Mouse (Mus musculus) thymus, adult 2 months (tissue): ENCODE results near the gene Esr2. TPM values are rescaled to one million over a fixed set of nuclear protein-coding genes. Genes with fewer than 3 reads are reported as not detected.

Experiments
- DNase-seq: peaks from one replicate; pipeline ENCODE4 v3.0.0; 2021
- H3K27ac ChIP-seq: fragments of 200-500 bp; 2 replicates; pipeline ENCODE4 v1.5.1; 2012; ENCODE audit warnings: low read length, control low read depth; ENCODE audit not compliant: control insufficient read depth, insufficient read depth
- H3K27me3 ChIP-seq: fragments of 200-500 bp; 2 replicates; pipeline ENCODE4 v1.6.1; 2012; ENCODE audit warnings: mild to moderate bottlenecking, low read length, moderate library complexity, mixed read lengths; ENCODE audit not compliant: control insufficient read depth, insufficient read depth
- H3K36me3 ChIP-seq: fragments of 200-500 bp; 2 replicates; pipeline ENCODE4 v1.6.1; 2012; ENCODE audit warnings: mild to moderate bottlenecking, low read length, moderate library complexity; ENCODE audit not compliant: control insufficient read depth, insufficient read depth
- H3K4me1 ChIP-seq: fragments of 200-500 bp; replicated peaks from 2 replicates; pipeline ENCODE4 v1.6.1; 2012; ENCODE audit warnings: low read length; ENCODE audit not compliant: control insufficient read depth, insufficient read depth
- H3K4me3 ChIP-seq: fragments of 200-500 bp; 2 replicates; pipeline ENCODE4 v1.5.1; 2012; ENCODE audit warnings: mild to moderate bottlenecking, low read length, control low read depth, moderate library complexity; ENCODE audit not compliant: control insufficient read depth, insufficient read depth
- CTCF ChIP-seq: fragments of 200-500 bp; IDR thresholded peaks from 2 replicates; pipeline ENCODE4 v1.5.1; 2012; ENCODE audit warnings: mild to moderate bottlenecking, control low read depth, low read length, moderate library complexity, borderline replicate concordance; ENCODE audit not compliant: control insufficient read depth, poor library complexity, insufficient read depth; ENCODE audit errors: extremely low read depth
- POLR2A ChIP-seq: fragments of 200-500 bp; IDR thresholded peaks from 2 replicates; pipeline ENCODE4 v1.6.1; 2012; ENCODE audit warnings: mild to moderate bottlenecking, low read length, control low read depth, moderate library complexity; ENCODE audit not compliant: control insufficient read depth, poor library complexity, insufficient read depth; ENCODE audit errors: extremely low read depth
- WGBS: fragments of 180-500 bp; shearing (Covaris S2); methylation state at CpG from one replicate; pipeline ENCODE4 v1.1.7; 2018; 5-methylcytosine and 5-hydroxymethylcytosine counted together
- polyA plus RNA-seq: library from polyadenylated mRNA; depleted of rRNA; stranded (reverse); fragments of >200 nt; gene quantifications from 2 replicates; pipeline ENCODE4 v1.2.3, GENCODE M21; 2012

Gene Esr2
- polyA plus RNA-seq, 1 experiment, result 0.38 TPM

DNA sequence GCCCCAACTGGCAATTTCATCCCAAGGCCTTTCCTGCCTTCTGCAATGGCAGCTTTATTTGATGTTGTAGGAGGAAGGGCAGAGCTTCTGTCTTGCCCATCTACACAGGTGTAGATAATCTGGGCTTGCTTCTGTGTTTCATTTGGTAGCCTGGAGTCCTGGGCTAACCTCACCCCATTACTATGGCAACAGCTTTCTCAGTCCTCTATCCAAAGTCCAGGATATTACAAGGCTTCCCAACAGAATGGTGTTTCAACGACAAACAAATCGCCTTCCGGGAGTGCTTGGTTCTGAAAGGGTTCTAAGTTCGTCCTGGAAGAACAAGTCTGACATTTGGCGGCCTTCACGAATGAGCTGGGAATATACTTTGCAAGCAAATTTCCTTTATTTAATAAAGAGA, 46.2 kb downstream of the Esr2 start:
- no peak for TF ChIP-seq CTCF
- no peak for TF ChIP-seq POLR2A
- no peak overlapping the region for H3K4me3 ChIP-seq
- 94% methylated on average over 6 of the region's 6 CpGs for WGBS
- no peaks in the 10 kb centered on the region for H3K36me3 ChIP-seq
- no peak overlapping the region for H3K27ac ChIP-seq
- no peak for DNase-seq
- H3K27me3 ChIP-seq, result no peaks in the 10 kb centered on the region
- no peaks in the 10 kb centered on the region for H3K4me1 ChIP-seq

- H3K4me1 ChIP-seq, result no peaks in the 10 kb centered on the region
- no peak for TF ChIP-seq POLR2A
- TF ChIP-seq CTCF, result peak; percentile 81; the same call in 1 of the 2 replicates
- H3K27me3 ChIP-seq, result no peaks in the 10 kb centered on the region
- H3K36me3 ChIP-seq, result no peaks in the 10 kb centered on the region
- H3K4me3 ChIP-seq, result no peak overlapping the region
- DNase-seq, result peak; percentile 52
- 41% methylated on average over 4 of the region's 4 CpGs for WGBS
- no peak overlapping the region for H3K27ac ChIP-seq
Observed at GRCm38 (mm10) chr12:76130281-76130680, 46.8 kb downstream of the Esr2 start.

GRCm38 (mm10) chr12:76128831-76129230, 48.2 kb downstream of the Esr2 start:
- DNase-seq, result no peak
- Histone ChIP-seq H3K4me1 (no peaks in the 10 kb centered on the region), H3K4me3 (no peak overlapping the region), H3K27me3 (no peaks in the 10 kb centered on the region), H3K27ac (no peak overlapping the region), H3K36me3 (no peaks in the 10 kb centered on the region)
- TF ChIP-seq POLR2A, result no peak
- TF ChIP-seq CTCF, result no peak
- WGBS, result 95% methylated on average over 10 of the region's 10 CpGs

- no peak overlapping the region for H3K4me3 ChIP-seq
- H3K27me3 ChIP-seq, result no peaks in the 10 kb centered on the region
- H3K36me3 ChIP-seq, result no peaks in the 10 kb centered on the region
- WGBS, result 78% methylated on average over 3 of the region's 3 CpGs
- no peak for DNase-seq
- no peak overlapping the region for H3K27ac ChIP-seq
- no peaks in the 10 kb centered on the region for H3K4me1 ChIP-seq
- TF ChIP-seq POLR2A (no peak), CTCF (no peak)
Observed at GRCm38 (mm10) chr12:76128306-76128705, 48.8 kb downstream of the Esr2 start.

- 65% methylated on average over 6 of the region's 6 CpGs for WGBS
- Histone ChIP-seq H3K27me3 (no peaks in the 10 kb centered on the region), H3K4me1 (no peaks in the 10 kb centered on the region), H3K36me3 (no peaks in the 10 kb centered on the region), H3K4me3 (no peak overlapping the region), H3K27ac (no peak overlapping the region)
- no peak for TF ChIP-seq POLR2A
- no peak for TF ChIP-seq CTCF
- no peak for DNase-seq
Observed at GRCm38 (mm10) chr12:76123223-76123622, 53.8 kb downstream of the Esr2 start.

DNA sequence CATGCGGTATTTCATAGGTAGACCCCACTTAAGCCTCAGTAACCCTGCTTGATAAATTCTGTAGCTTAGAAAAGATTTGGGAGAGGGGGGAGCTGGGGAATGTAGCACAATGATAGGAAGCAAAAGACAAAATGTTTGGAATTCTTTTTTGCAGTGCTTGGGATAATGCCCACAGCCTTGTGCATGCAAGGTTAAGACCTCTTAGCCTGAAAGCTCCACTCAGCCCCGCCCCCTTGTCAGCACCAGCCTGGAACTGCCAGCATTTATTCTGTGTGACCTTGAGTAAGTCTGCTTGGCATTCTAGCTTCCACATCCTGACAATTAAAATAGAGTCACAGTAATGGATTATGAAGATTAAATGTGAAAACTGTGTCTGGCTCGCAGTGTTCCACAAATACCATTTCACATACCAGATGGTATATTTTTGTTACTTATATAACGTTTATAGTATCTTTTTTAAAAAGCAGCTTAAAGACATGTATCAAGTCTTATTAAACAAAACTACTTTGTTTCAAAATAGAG, 59.4 kb downstream of the Esr2 start:
- no peak for TF ChIP-seq CTCF
- no peak for TF ChIP-seq POLR2A
- H3K27ac ChIP-seq, result no peak overlapping the region
- no peak for DNase-seq
- no peaks in the 10 kb centered on the region for H3K36me3 ChIP-seq
- H3K27me3 ChIP-seq, result no peaks in the 10 kb centered on the region
- 92% methylated on average over 4 of the region's 4 CpGs for WGBS
- no peaks in the 10 kb centered on the region for H3K4me1 ChIP-seq
- no peak overlapping the region for H3K4me3 ChIP-seq

- 90% methylated on average over 4 of the region's 4 CpGs for WGBS
- TF ChIP-seq POLR2A (no peak), CTCF (no peak)
- no peak overlapping the region for H3K27ac ChIP-seq
Observed at GRCm38 (mm10) chr12:76116577-76116976, 60.5 kb downstream of the Esr2 start.

More at GRCm38 (mm10) chr12:76116577-76116976, 60.5 kb downstream of the Esr2 start:
- DNase-seq, result no peak
- no peaks in the 10 kb centered on the region for H3K36me3 ChIP-seq
- no peaks in the 10 kb centered on the region for H3K27me3 ChIP-seq
- H3K4me3 ChIP-seq, result no peak overlapping the region
- no peaks in the 10 kb centered on the region for H3K4me1 ChIP-seq
